Mouse (Mus musculus) G1E (cell line): ENCODE results near the gene Lsm12. TPM values are rescaled to one million over a fixed set of nuclear protein-coding genes. Genes with fewer than 3 reads are reported as not detected.

ENCODE experiments used
- ATAC-seq: 2 replicates; pipeline ENCODE4 v1.8.0; 2016; ENCODE audit warnings: mild to moderate bottlenecking; ENCODE audit not compliant: insufficient number of reproducible peaks, poor library complexity, low FRiP score, severe bottlenecking; ENCODE audit errors: extremely low read depth
- DNase-seq: peaks from one replicate; pipeline ENCODE4 v3.0.0; 2012; ENCODE audit warnings: low spot score
- H3K27me3 ChIP-seq: 2 replicates; pipeline ENCODE4 v1.6.1; 2012; ENCODE audit warnings: mild to moderate bottlenecking, low read length, inconsistent platforms; ENCODE audit not compliant: insufficient read depth
- H3K36me3 ChIP-seq: replicated peaks from 2 replicates; pipeline ENCODE3; 2012; ENCODE audit warnings: mild to moderate bottlenecking, inconsistent platforms
- H3K4me1 ChIP-seq: 2 replicates; pipeline ENCODE4 v1.6.1; 2012; ENCODE audit warnings: low read depth, low read length, inconsistent platforms, mixed read lengths; ENCODE audit not compliant: insufficient read depth
- H3K4me3 ChIP-seq: 2 replicates; pipeline ENCODE4 v1.5.1; 2012; ENCODE audit warnings: low read depth, mild to moderate bottlenecking, inconsistent platforms, low read length, moderate library complexity, mixed read lengths
- H3K9me3 ChIP-seq: replicated peaks from 2 replicates; pipeline ENCODE4 v1.6.1; 2012; ENCODE audit warnings: inconsistent platforms
- CTCF ChIP-seq: IDR thresholded peaks from 2 replicates; pipeline ENCODE4 v1.5.1; 2012; ENCODE audit warnings: low read depth, low read length, inconsistent platforms, mixed read lengths
- GATA1 ChIP-seq: IDR thresholded peaks from 2 replicates; pipeline ENCODE4 v1.6.1; 2012; ENCODE audit warnings: borderline replicate concordance, low read length, inconsistent platforms, mixed read lengths
- GATA2 ChIP-seq: IDR thresholded peaks from 2 replicates; pipeline ENCODE4 v1.6.1; 2012; ENCODE audit warnings: low read depth, low read length, inconsistent platforms, borderline replicate concordance
- POLR2AphosphoS5 ChIP-seq: IDR thresholded peaks from 2 replicates; pipeline ENCODE4 v1.6.1; 2012; ENCODE audit warnings: low read depth, low read length, inconsistent platforms; ENCODE audit not compliant: insufficient replicate concordance
- TAL1 ChIP-seq: conservative IDR thresholded peaks from 2 replicates; pipeline ENCODE4 v1.6.1; 2012; ENCODE audit warnings: low read depth, low read length, inconsistent platforms, mixed read lengths
- polyA plus RNA-seq: library from polyadenylated mRNA; stranded (reverse); fragments of >175 nt; gene quantifications from 2 replicates; pipeline ENCODE4 v1.2.3, GENCODE M21; 2012
- total RNA-seq, 2 experiments: library from RNA; stranded (forward) in 1 of 2; stranded (reverse) in 1 of 2; fragments of 200-1000 nt in 1 of 2; fragments of >200 nt in 1 of 2; fragmentation: Nextera tagmentation in 1 of 2; gene quantifications; 2 replicates each; pipeline ENCODE4 v1.2.3; 2014 to 2017

The Lsm12 gene
- total RNA-seq (2014; fragmentation: Nextera tagmentation) (160 and 182 TPM in 2 replicates), total RNA-seq (2017) (44.1 and 51.8 TPM in 2 replicates), polyA plus RNA-seq (114 and 136 TPM in 2 replicates)

DNA sequence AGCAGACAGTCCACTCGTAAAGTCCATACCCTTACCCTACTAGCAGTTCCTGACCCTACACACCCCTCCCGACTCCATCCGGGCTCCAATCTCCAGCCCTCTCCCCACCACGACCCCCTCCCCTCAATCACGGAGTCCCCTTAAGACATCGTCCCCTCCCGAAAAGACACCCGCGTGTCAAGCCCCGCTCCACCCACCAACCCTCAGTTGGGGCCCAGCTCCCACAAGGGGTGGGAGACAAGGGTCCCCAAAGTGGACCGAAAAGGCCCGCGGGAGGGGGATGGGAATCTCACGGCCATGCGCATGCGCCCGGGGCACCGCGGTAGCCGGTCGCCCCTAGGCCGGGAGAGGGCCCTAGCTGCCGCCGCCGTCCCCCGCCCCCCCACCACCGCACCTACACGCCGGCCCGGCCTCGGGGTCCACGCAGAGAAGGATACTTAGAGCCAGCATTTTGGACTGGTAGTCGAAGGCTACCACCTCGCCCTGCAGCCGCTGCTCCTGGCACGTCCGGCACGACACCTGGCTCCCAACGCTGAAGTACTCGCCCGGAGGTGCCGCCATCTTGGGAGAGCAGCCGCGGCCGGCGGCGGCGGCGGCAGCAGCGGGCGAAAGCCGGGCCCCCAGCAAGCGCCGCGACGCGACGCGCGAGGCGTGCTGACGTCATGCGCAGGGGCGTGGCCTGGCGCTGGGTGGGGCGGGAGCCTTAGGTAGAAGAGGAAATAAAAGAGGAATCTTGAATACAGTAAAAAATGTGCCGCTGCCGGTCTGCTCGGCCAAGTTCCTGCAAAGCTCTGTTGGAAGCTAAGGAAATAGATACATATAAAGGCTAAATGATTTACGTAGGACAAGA is at the start of gene Lsm12:
Lsm12 (minus strand) TSS at position 651 of the 850 bp plus-strand sequence.
- peak; percentile 90 for DNase-seq
- Histone ChIP-seq H3K27me3 (no peaks in the 10 kb centered on the region), H3K9me3 (no peaks in the 10 kb centered on the region), H3K36me3 (peaks cover 35% of the 10 kb centered on the region), H3K4me3 (peak within 1 kb of the TSS; percentile 86), H3K4me1 (peaks cover 43% of the 10 kb centered on the region)
- peak; percentile 55 for ATAC-seq
- no peak for TF ChIP-seq GATA2
- no peak for TF ChIP-seq TAL1
- TF ChIP-seq GATA1 = no peak
- TF ChIP-seq POLR2AphosphoS5 = no peak
- no peak for TF ChIP-seq CTCF

DNA sequence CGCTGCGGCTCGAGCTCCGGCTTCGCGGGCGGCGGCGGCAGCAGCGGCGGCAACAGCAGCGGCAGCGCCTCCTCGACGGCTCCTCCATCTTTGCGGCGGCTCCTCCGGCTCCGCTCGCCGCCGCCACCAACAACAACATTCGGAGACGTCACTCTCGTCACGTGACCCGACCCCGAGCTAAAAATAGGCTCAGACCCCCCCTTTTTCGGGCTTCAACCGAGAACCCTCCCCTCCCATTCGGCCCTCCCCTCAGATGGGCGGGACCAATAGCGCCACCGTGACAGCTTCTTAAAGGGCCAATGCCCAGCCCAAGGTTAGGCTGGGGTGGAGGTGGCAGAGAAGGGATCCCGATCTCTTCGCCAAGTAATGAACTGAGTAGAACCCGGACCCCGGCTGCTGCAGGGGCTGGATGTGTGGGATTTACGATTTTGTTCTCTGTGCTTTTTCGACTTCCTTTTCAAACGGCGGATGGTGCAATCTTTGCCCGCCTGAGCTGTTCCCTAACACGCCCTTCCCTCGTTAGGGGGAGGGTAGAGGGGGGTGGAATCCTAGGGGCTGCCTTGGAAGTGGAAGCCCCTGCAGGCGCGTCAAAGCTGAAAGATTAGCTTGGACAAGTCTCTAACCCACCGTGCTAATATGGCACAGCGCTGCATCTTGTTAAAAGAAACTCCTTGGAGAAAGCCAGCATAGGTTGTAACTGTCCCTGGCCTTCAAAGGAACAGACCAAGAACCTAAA is 45.1 kb upstream of the Lsm12 start, which contains the start of gene Hdac5:
Hdac5 (minus strand) TSS at position 161 of the 736 bp plus-strand sequence.
- Histone ChIP-seq H3K27me3 (peaks cover 55% of the 10 kb centered on the region), H3K36me3 (no peaks in the 10 kb centered on the region), H3K4me1 (peaks cover 40% of the 10 kb centered on the region), H3K9me3 (no peaks in the 10 kb centered on the region), H3K4me3 (peak within 1 kb of the TSS; percentile 79)
- DNase-seq (peak; percentile 89), ATAC-seq (peak; percentile 90)
- TF ChIP-seq CTCF (no peak), POLR2AphosphoS5 (no peak), GATA2 (no peak), GATA1 (no peak), TAL1 (no peak)

DNA sequence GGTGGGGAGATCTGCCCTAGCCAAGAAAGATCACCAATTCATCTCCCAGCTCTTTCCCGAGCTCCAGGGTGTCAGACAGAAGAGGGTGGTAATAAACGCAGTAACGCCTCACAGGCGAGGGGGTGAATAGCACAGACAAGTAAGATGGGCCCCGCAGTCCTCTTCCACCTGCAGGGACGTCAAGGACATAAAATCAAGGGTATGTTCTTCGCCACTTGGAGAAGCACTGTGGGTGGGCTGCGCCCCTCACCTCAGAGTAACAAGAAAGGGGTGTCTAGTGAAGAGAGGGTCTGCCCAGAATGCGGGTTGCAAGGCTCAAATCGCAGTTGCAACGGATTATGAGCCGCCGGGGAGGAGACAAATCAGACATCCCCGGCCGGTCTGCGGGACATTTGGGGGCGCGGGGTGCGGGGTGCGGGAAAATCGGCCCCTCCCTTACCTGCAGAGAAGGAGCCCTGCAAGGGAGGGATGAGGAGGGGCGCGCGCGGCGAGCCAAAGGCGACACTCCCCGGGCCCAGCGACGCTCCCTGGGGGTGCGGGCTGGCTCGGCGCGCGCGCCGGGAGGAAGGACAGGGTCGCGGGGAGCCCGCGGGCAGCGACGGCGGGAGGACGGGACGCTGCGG is 44.3 kb upstream of the Lsm12 start:
- Histone ChIP-seq H3K9me3 (no peaks in the 10 kb centered on the region), H3K4me1 (peaks cover 47% of the 10 kb centered on the region), H3K27me3 (peaks cover 56% of the 10 kb centered on the region), H3K4me3 (peak overlapping the region; percentile 79), H3K36me3 (no peaks in the 10 kb centered on the region)
- TF ChIP-seq POLR2AphosphoS5 (no peak), GATA1 (no peak), CTCF (no peak), TAL1 (no peak), GATA2 (no peak)
- no peak for DNase-seq
- ATAC-seq = no peak

DNA sequence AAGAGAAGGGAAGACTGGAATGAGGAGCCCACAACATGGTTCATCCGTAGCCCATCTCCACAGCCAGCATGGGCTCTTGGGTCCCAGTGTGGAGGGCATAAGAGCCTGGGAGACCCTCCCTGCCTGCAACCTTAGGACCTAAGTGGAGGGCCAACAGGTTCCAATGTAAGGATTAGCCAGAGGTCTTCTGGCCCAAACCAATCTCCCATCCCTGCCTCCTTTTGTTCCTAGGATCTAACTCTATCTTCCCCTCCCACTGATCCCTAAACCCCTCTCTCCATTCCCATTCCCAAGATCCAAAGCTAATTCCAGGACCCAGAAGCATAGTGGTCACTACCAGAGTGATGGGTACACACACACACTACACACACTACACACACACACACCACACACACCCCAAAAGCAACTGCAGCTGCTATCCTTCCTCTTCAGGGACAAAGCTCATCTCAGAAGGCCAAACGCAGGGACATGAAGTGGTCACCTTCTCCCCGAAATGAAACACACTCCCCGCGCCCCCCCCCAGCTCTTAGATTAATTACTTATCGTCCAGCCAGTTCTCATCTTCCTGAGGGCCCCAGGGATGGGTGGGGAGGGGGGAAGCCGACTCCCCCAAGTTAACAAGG is 43.7 kb upstream of the Lsm12 start:
- Histone ChIP-seq H3K36me3 (no peaks in the 10 kb centered on the region), H3K9me3 (no peaks in the 10 kb centered on the region), H3K4me1 (peaks cover 51% of the 10 kb centered on the region), H3K4me3 (peak overlapping the region; percentile 79; the same call in 1 of the 2 replicates), H3K27me3 (peaks cover 62% of the 10 kb centered on the region)
- ATAC-seq (no peak), DNase-seq (no peak)
- TF ChIP-seq TAL1 (no peak), GATA1 (no peak), POLR2AphosphoS5 (no peak), GATA2 (no peak), CTCF (no peak)

DNA sequence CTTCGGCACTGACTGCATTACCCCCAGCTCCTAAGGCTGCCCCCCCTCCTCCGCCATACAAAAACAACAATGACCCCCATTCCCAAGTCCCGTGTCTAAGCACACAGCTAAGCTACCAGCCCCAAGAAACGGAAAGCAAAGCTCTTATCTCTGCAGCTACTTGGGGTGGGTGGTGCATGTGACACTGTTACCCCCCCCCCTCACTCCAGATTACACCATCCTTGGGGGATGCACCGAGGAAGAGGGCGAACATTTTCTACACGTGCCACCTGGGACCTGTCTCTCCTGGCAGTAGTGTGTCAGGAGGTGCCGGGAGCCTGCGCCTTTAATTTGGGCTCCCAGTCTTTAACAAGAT is 43.1 kb upstream of the Lsm12 start:
- Histone ChIP-seq H3K36me3 (no peaks in the 10 kb centered on the region), H3K4me1 (peaks cover 57% of the 10 kb centered on the region), H3K4me3 (no peak overlapping the region), H3K9me3 (no peaks in the 10 kb centered on the region), H3K27me3 (peaks cover 65% of the 10 kb centered on the region)
- TF ChIP-seq GATA2 (no peak), CTCF (no peak), TAL1 (no peak)
- ATAC-seq (no peak), DNase-seq (no peak)
